Mouse (Mus musculus) lung, adult 2 months (tissue): Measurements from ENCODE around the gene F8. TPM values are rescaled to one million over a fixed set of nuclear protein-coding genes. Genes with fewer than 3 reads are reported as not detected.
A peak's percentile ranks its signal among the peaks of the same experiment; 100 is the strongest.
"Not testable (repeated sequence)": the region's sequence is repeated elsewhere in the genome, so short reads cannot be mapped to it uniquely, and the experiment has no call there.

Experiments
- DNase-seq: peaks from one replicate; pipeline ENCODE4 v3.0.0; 2022
- H3K4me1 ChIP-seq: fragments of 200-500 bp; 2 replicates; pipeline ENCODE4 v1.6.1; 2011; ENCODE audit warnings: low read length; ENCODE audit not compliant: control insufficient read depth, insufficient read depth
- H3K4me3 ChIP-seq: fragments of 200-500 bp; replicated peaks from 2 replicates; pipeline ENCODE3; 2011; ENCODE audit warnings: low read depth, mild to moderate bottlenecking, control low read depth, low read length; ENCODE audit errors: extremely low read depth
- CTCF ChIP-seq: fragments of 200-500 bp; IDR thresholded peaks from 2 replicates; pipeline ENCODE4 v1.5.1; 2011; ENCODE audit warnings: mild to moderate bottlenecking, low read length, control low read depth; ENCODE audit not compliant: insufficient read depth
- POLR2A ChIP-seq: fragments of 200-500 bp; IDR thresholded peaks from 2 replicates; pipeline ENCODE4 v1.6.1; 2011; ENCODE audit warnings: low read depth, mild to moderate bottlenecking, control low read depth, low read length, borderline replicate concordance; ENCODE audit errors: extremely low read depth
- WGBS: fragments of 180-500 bp; shearing (Covaris S2); methylation state at CpG from one replicate; pipeline ENCODE4 v1.1.7; 2018; 5-methylcytosine and 5-hydroxymethylcytosine counted together
- polyA plus RNA-seq: library from polyadenylated mRNA; depleted of rRNA; stranded (reverse); fragments of >200 nt; gene quantifications from 2 replicates; pipeline ENCODE4 v1.2.3, GENCODE M21; 2012

The F8 gene
- polyA plus RNA-seq, 1 experiment: 0.54 TPM

DNA sequence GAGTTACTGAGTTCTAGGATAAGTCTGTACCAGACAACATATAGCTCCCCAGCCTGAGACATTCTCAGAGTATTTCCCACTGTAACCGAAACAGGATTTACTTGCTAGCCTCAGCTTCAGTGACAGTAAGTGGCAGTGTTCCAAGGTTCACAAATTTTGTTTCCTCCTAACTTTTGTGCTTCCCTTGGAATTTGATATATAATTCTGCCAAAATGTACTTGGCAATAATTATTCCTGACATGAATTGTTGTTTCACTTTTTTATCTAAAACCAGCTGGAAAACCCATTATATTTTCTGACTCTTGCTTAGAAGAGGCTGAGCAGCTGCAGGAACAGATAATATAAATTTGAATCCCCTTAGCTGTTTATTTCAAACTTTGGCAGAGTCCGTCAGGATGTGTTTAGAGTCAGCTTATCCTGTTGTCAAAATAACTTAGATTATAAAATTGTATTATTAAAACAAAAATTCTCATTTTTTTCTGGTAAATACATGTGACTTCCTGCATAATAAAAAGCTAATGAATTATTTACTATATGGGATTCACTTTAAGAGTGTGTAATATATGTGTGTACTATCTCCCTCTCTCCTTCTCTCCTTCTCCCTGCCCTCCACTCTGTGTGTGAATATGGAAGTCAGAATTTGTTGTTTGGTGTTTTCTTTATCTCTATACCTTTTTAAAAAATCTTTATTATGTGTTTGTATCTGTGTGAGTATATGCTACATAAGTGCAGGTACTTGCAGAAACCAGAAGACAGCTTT, 9.6 kb downstream of the F8 start:
- no peak overlapping the region for H3K4me3 ChIP-seq
- 39% methylated on average over 2 of the region's 2 CpGs for WGBS
- DNase-seq: no peak
- no peaks in the 10 kb centered on the region for H3K4me1 ChIP-seq
- TF ChIP-seq CTCF (no peak), POLR2A (no peak)

DNA sequence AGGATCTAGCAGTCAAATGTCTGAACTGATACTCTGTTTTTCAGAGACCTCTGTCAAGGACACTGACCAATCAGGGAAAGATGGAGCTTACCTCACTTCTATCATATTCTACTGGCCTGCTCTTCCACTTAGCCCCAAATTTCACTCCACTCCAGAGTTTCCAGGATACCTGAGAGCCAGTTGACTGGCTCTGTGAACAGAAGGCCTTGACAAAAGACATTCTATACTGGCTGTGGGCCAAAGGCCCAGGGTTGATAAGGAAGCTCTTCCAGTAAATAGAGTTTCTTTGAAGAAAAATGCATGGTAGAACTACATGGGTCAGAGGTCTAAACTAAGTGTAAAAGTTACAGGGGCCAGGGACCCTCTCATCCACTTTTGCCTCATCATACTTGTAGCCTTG, 12.2 kb downstream of the F8 start:
- no peaks in the 10 kb centered on the region for H3K4me1 ChIP-seq
- no peak for TF ChIP-seq POLR2A
- no peak for TF ChIP-seq CTCF
- DNase-seq: no peak
- no peak overlapping the region for H3K4me3 ChIP-seq

GRCm38 (mm10) chrX:75323556-75323955, 58.9 kb downstream of the F8 start:
- WGBS: 87% methylated on average over 4 of the region's 4 CpGs
- no peaks in the 10 kb centered on the region for H3K4me1 ChIP-seq
- no peak for TF ChIP-seq POLR2A
- TF ChIP-seq CTCF: no peak
- no peak for DNase-seq
- H3K4me3 ChIP-seq: no peak overlapping the region

DNA sequence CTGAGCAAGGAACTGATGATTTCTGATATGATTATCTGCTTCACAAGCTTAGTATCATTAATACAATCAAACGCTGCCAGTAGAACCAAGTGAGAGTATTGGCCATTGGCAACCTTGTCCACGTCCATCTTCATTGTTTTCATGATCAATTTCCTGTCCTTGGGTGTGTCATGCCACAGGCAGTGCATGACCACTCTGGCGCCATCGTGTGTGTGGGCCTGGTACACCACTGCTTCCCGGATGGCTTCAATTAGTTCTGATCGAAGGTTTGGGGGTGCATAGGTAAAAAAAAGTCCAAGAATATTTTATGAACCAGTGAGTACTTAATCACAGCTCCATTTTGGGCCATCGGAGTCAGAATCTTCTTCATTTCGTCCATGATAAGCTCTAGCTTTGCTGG, 110.7 kb downstream of the F8 start:
- Histone ChIP-seq H3K4me3 (no peak overlapping the region), H3K4me1 (no peaks in the 10 kb centered on the region)
- no peak for DNase-seq
- 60% methylated on average over 8 of the region's 8 CpGs for WGBS
- TF ChIP-seq CTCF: no peak
- TF ChIP-seq POLR2A: no peak

DNA sequence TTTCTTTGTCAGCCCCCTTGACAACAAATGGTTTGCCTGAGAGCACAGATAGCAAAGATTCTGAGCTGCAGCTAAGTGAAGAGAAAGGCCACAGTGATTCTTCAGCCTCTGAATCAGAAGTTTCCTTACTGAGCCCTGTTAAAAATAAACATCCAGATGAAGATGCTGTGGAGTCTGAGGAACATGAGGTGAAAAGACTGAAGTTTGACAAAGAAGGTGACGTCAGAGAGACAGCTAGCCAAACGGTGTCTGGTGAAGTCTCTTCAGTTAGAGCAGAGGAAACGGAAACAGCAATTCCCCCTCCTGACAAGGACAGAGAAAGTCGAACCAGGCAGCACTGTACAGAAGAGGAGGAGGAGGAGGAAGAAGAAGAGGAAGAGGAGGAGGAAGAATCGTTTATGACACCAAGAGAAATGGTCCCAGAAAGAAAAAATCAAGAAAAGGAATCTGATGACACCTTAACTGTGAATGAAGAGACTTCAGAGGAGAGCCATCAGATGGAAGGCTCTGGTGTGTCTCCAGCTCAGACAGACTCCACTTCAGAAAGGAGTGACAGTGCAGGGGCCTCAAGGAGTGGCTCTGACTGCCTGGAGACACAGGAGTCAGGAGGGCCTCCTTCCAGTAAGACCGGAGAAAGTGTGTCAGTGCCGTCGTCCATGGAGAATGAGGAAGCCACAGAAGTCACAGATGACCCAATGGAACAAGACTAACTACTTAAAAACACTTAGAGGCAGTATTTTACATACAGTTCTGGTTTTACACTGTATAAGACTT, 148.6 kb downstream of the F8 start:
- WGBS: 41% methylated on average over 8 of the region's 8 CpGs
- H3K4me1 ChIP-seq: not testable (repeated sequence)

DNA sequence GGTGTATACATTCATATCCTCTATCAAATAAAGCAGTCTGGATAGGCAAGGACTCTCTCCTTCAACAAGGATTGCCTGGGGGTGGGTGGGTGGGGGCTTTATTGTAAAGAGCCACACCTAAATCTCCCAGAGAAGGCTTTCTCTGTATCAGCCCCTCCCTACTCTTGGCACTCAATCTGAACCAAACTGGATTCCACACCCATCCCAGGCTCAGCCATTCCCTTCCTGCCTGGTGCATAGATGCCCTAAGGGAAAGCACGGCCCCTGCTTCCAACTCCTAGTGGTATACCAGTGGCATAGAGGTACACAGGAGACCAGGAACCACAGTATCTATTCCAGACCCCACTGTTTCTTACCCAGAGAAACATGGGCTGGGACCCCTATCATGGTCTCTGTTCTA, 151.0 kb downstream of the F8 start:
- WGBS: 81% methylated on average over 1 of the region's 1 CpGs
- no peak for DNase-seq
- TF ChIP-seq POLR2A (no peak), CTCF (no peak)
- H3K4me3 ChIP-seq: no peak overlapping the region
- H3K4me1 ChIP-seq: no peaks in the 10 kb centered on the region

More for the DNA sequence above, 148.6 kb downstream of the F8 start:
- H3K4me3 ChIP-seq, DNase-seq: not testable (repeated sequence)

GRCm38 (mm10) chrX:75163670-75164069, 218.7 kb downstream of the F8 start, which contains the start of gene Smim9:
Smim9 (minus strand) TSS chrX:75163770.
- TF ChIP-seq CTCF (no peak), POLR2A (no peak)
- WGBS: 45% methylated on average over 1 of the region's 1 CpGs
- H3K4me1 ChIP-seq: no peaks in the 10 kb centered on the region

DNA sequence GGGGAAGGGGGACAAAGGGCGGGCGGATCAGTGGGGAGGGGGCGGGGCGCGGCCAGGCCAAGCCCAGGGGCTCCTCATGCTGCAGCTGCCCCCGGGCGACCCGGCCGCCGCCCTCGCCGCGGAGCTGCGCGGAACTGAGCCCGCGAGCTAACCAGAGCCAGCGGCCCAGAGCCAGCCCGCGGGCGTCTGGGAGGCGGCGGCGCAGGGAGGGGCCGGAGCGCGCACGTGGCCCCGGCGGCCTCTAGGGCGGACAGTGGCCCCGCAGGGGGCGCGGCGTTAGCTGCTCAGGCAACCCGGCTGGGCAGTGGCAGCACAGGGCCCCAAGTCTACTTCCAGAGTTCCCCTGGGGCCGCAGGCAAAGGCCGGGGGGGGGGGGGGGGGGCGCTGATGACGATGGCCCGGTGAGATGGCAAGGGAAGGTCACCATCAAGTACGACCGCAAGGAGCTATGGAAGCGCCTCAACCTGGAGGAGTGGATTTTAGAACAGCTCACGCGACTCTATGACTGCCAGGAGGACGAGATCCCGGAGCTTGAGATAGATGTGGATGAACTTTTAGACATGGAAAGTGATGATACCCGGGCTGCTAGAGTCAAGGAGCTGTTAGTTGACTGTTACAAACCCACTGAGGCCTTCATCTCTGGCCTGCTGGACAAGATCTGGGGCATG, 226.7 kb downstream of the F8 start:
- TF ChIP-seq POLR2A (no peak), CTCF (no peak)
- WGBS: 31% methylated on average over 38 of the region's 49 CpGs
- Histone ChIP-seq H3K4me1 (no peaks in the 10 kb centered on the region), H3K4me3 (peak overlapping the region; percentile 16)
- peak; percentile 13 for DNase-seq

More at GRCm38 (mm10) chrX:75163670-75164069, 218.7 kb downstream of the F8 start, which contains the start of gene Smim9:
- H3K4me3 ChIP-seq: no peak within 1 kb of the TSS
- DNase-seq: no peak

DNA sequence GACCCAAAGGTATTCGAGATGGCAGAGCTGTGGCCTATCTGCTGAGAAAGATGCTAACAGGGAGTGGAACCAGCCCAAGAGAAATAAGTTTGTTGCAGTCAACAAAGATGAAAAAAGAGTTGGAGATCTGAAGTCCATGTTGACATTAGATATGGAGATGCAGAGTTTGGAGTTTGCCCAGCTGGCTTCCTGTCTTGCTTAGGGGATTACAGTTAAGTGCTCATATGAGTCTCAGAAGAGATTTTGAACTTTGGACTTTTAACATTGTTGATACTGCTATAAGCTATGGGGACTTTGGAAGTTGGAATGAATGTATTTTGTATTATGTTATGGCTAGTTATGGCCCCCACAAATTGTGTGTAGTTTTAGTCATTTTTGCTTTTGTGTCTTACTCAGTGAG, 230.2 kb downstream of the F8 start:
- Histone ChIP-seq H3K4me1 (no peaks in the 10 kb centered on the region), H3K4me3 (no peak overlapping the region)
- no peak for TF ChIP-seq POLR2A
- no peak for TF ChIP-seq CTCF
- DNase-seq: no peak
- 50% methylated on average over 1 of the region's 1 CpGs for WGBS

GRCm38 (mm10) chrX:75150304-75150703, 232.1 kb downstream of the F8 start:
- Histone ChIP-seq H3K4me3 (no peak overlapping the region), H3K4me1 (no peaks in the 10 kb centered on the region)
- no peak for DNase-seq
- TF ChIP-seq POLR2A (no peak), CTCF (no peak)
- WGBS: 69% methylated on average over 2 of the region's 2 CpGs
